Mouse (Mus musculus) hindbrain, embryonic 11.5 days (tissue): ENCODE results near the gene Ano8. TPM values are rescaled to one million over a fixed set of nuclear protein-coding genes. Genes with fewer than 3 reads are reported as not detected.

Source experiments
- ATAC-seq: fragments of 200-750 bp; cut with Nextera tagmentation; 2 replicates; pipeline ENCODE4 v1.8.0; 2017; ENCODE audit warnings: mild to moderate bottlenecking, moderate TSS enrichment, moderate library complexity; ENCODE audit not compliant: low FRiP score
- DNase-seq: peaks from one replicate; pipeline ENCODE4 v3.0.0-alpha.2; 2015; ENCODE audit warnings: low spot score
- H3K27ac ChIP-seq: fragments of 300-500 bp; sonication (generic); 2 replicates; pipeline ENCODE4 v1.5.1; 2014; ENCODE audit warnings: mild to moderate bottlenecking, low read depth, low read length
- H3K27me3 ChIP-seq: fragments of 300-500 bp; sonication (generic); 2 replicates; pipeline ENCODE4 v1.6.1; 2014; ENCODE audit warnings: mild to moderate bottlenecking, low read length, moderate library complexity, mixed read lengths; ENCODE audit not compliant: control insufficient read depth, insufficient read depth
- H3K36me3 ChIP-seq: fragments of 300-500 bp; sonication (generic); 2 replicates; pipeline ENCODE4 v1.6.1; 2014; ENCODE audit warnings: mild to moderate bottlenecking, low read length, moderate library complexity, mixed read lengths; ENCODE audit not compliant: control insufficient read depth, insufficient read depth
- H3K4me1 ChIP-seq: fragments of 300-500 bp; sonication (generic); replicated peaks from 2 replicates; pipeline ENCODE4 v1.6.1; 2014; ENCODE audit warnings: low read length, mixed read lengths; ENCODE audit not compliant: control insufficient read depth, insufficient read depth
- H3K4me2 ChIP-seq: fragments of 300-500 bp; sonication (generic); replicated peaks from 2 replicates; pipeline ENCODE4 v1.6.1; 2014; ENCODE audit warnings: mild to moderate bottlenecking, low read depth, low read length
- H3K4me3 ChIP-seq: fragments of 300-500 bp; sonication (generic); 2 replicates; pipeline ENCODE4 v1.5.1; 2014; ENCODE audit warnings: low read depth, low read length
- H3K9ac ChIP-seq: fragments of 300-500 bp; sonication (generic); 2 replicates; pipeline ENCODE4 v1.6.1; 2014; ENCODE audit warnings: low read depth, low read length
- H3K9me3 ChIP-seq: fragments of 300-500 bp; sonication (generic); 2 replicates; pipeline ENCODE4 v1.6.1; 2016; ENCODE audit warnings: low read length; ENCODE audit not compliant: control insufficient read depth
- WGBS: fragments of 180-500 bp; shearing (Covaris S2); extraction: QIAGEN DNeasy Blood & Tissue Kit; methylation state at CpG from one replicate; pipeline ENCODE4 v1.1.7; 2014; 5-methylcytosine and 5-hydroxymethylcytosine counted together
- polyA plus RNA-seq: library from polyadenylated mRNA; unstranded; fragments of >200 nt; fragmentation: Nextera tagmentation; extraction: Ambion mirVana; gene quantifications from 2 replicates; pipeline ENCODE4 v1.2.1, GENCODE M21; 2014

Gene Ano8
- polyA plus RNA-seq, 1 experiment from 2014 or later, result 5.8 TPM

- H3K27me3 ChIP-seq, result no peaks in the 10 kb centered on the region
- peak; percentile 77 for ATAC-seq
- H3K9me3 ChIP-seq, result no peaks in the 10 kb centered on the region
- DNase-seq, result peak; percentile 90
- no peaks in the 10 kb centered on the region; the same call in 1 of the 2 replicates for H3K4me1 ChIP-seq
- H3K4me2 ChIP-seq, result no peak overlapping the region
- H3K36me3 ChIP-seq, result 0 out of 2 replicates have a peak, but pooled peaks cover 3% of the 10 kb centered on the region
- no peak overlapping the region for H3K9ac ChIP-seq
- 33% methylated on average over 15 of the region's 16 CpGs for WGBS
- no peak overlapping the region for H3K27ac ChIP-seq
- H3K4me3 ChIP-seq, result no peak overlapping the region
These were observed 9.3 kb upstream of the Ano8 start for GRCm38 (mm10) chr8:71495039-71495438.

GRCm38 (mm10) chr8:71488454-71488853 is 2.7 kb upstream of the Ano8 start:
- peak overlapping the region; percentile 74 for H3K9ac ChIP-seq
- H3K36me3 ChIP-seq, result peaks cover 7% of the 10 kb centered on the region; the same call in 1 of the 2 replicates
- H3K27me3 ChIP-seq, result no peaks in the 10 kb centered on the region
- peaks cover 11% of the 10 kb centered on the region for H3K4me1 ChIP-seq
- DNase-seq (peak; percentile 94), ATAC-seq (peak; percentile 76)
- no peaks in the 10 kb centered on the region for H3K9me3 ChIP-seq
- H3K4me3 ChIP-seq, result peak overlapping the region; percentile 64
- H3K27ac ChIP-seq, result no peak overlapping the region
- 0% methylated on average over 22 of the region's 22 CpGs for WGBS
- H3K4me2 ChIP-seq, result peak overlapping the region; percentile 93

GRCm38 (mm10) chr8:71487691-71488445 is 2.1 kb upstream of the Ano8 start, which contains the start of gene Gtpbp3:
Gtpbp3 (plus strand) TSS chr8:71488103.
- no peaks in the 10 kb centered on the region for H3K27me3 ChIP-seq
- peak within 1 kb of the TSS; percentile 93 for H3K4me2 ChIP-seq
- under 1% methylated on average over 33 of the region's 33 CpGs for WGBS
- DNase-seq, result peak; percentile 80
- H3K36me3 ChIP-seq, result peaks cover 7% of the 10 kb centered on the region; the same call in 1 of the 2 replicates
- peak; percentile 31; the same call in 1 of the 2 replicates for ATAC-seq
- no peaks in the 10 kb centered on the region for H3K9me3 ChIP-seq
- H3K9ac ChIP-seq, result peak within 1 kb of the TSS; percentile 74
- H3K27ac ChIP-seq, result peak within 1 kb of the TSS; percentile 72
- H3K4me1 ChIP-seq, result peaks cover 11% of the 10 kb centered on the region
- H3K4me3 ChIP-seq, result peak within 1 kb of the TSS; percentile 64

- Histone ChIP-seq H3K4me1 (peaks cover 11% of the 10 kb centered on the region), H3K27me3 (peaks cover 2% of the 10 kb centered on the region; the same call in 1 of the 2 replicates), H3K36me3 (peaks cover 7% of the 10 kb centered on the region; the same call in 1 of the 2 replicates), H3K9me3 (no peaks in the 10 kb centered on the region), H3K27ac (peak overlapping the region; percentile 24; the same call in 1 of the 2 replicates), H3K4me2 (no peak overlapping the region), H3K9ac (no peak overlapping the region; the same call in 1 of the 2 replicates), H3K4me3 (peak overlapping the region; percentile 91)
- 33% methylated on average over 7 of the region's 7 CpGs for WGBS
- no peak for ATAC-seq
- DNase-seq, result no peak
These were observed 370 bp upstream of the Ano8 start for GRCm38 (mm10) chr8:71486136-71486529.

GRCm38 (mm10) chr8:71484736-71485135 is 1.0 kb downstream of the Ano8 start:
- Histone ChIP-seq H3K27me3 (peaks cover 2% of the 10 kb centered on the region; the same call in 1 of the 2 replicates), H3K4me3 (peak overlapping the region; percentile 91), H3K4me2 (peak overlapping the region; percentile 76), H3K9ac (peak overlapping the region; percentile 98), H3K4me1 (peaks cover 11% of the 10 kb centered on the region), H3K9me3 (no peaks in the 10 kb centered on the region), H3K27ac (no peak overlapping the region), H3K36me3 (peaks cover 7% of the 10 kb centered on the region; the same call in 1 of the 2 replicates)
- WGBS, result 95% methylated on average over 19 of the region's 19 CpGs
- ATAC-seq (no peak), DNase-seq (no peak)

- Histone ChIP-seq H3K9me3 (no peaks in the 10 kb centered on the region), H3K27ac (no peak overlapping the region), H3K27me3 (peaks cover 2% of the 10 kb centered on the region; the same call in 1 of the 2 replicates), H3K4me2 (no peak overlapping the region), H3K9ac (no peak overlapping the region), H3K36me3 (peaks cover 7% of the 10 kb centered on the region; the same call in 1 of the 2 replicates), H3K4me3 (no peak overlapping the region), H3K4me1 (peaks cover 6% of the 10 kb centered on the region)
- no peak for ATAC-seq
- 45% methylated on average over 8 of the region's 8 CpGs for WGBS
- peak; percentile 59 for DNase-seq
These were observed 1.8 kb downstream of the Ano8 start for GRCm38 (mm10) chr8:71483932-71484331.

- 93% methylated on average over 11 of the region's 11 CpGs for WGBS
- Histone ChIP-seq H3K27ac (no peak overlapping the region), H3K9ac (no peak overlapping the region), H3K4me1 (peaks cover 6% of the 10 kb centered on the region; the same call in 1 of the 2 replicates), H3K4me3 (no peak overlapping the region), H3K27me3 (peaks cover 2% of the 10 kb centered on the region; the same call in 1 of the 2 replicates), H3K4me2 (no peak overlapping the region), H3K36me3 (peaks cover 5% of the 10 kb centered on the region; the same call in 1 of the 2 replicates), H3K9me3 (no peaks in the 10 kb centered on the region)
- DNase-seq (no peak), ATAC-seq (no peak)
These were observed 6.8 kb downstream of the Ano8 start for GRCm38 (mm10) chr8:71478943-71479342.

- Histone ChIP-seq H3K36me3 (peaks cover 4% of the 10 kb centered on the region; the same call in 1 of the 2 replicates), H3K4me3 (no peak overlapping the region), H3K4me2 (peak overlapping the region; percentile 95), H3K27ac (0 out of 2 replicates have a peak overlapping the region, but pooled peaks have one; percentile 83), H3K4me1 (peaks cover 6% of the 10 kb centered on the region; the same call in 1 of the 2 replicates), H3K9ac (no peak overlapping the region), H3K27me3 (peaks cover 2% of the 10 kb centered on the region; the same call in 1 of the 2 replicates), H3K9me3 (no peaks in the 10 kb centered on the region)
- ATAC-seq (no peak), DNase-seq (peak; percentile 59)
- 38% methylated on average over 14 of the region's 14 CpGs for WGBS
These were observed 8.4 kb downstream of the Ano8 start for GRCm38 (mm10) chr8:71477196-71477845.
